Mouse (Mus musculus) adrenal gland, adult 2 months (tissue): ENCODE measurements around the gene B230307C23Rik. TPM values are rescaled to one million over a fixed set of nuclear protein-coding genes. Genes with fewer than 3 reads are reported as not detected.
"Not testable (repeated sequence)": the region's sequence is repeated elsewhere in the genome, so short reads cannot be mapped to it uniquely, and the experiment has no call there.

ENCODE experiments used
- DNase-seq: peaks from one replicate; pipeline ENCODE4 v3.0.0; 2021
- long read RNA-seq: library from polyadenylated mRNA; stranded (forward); transcript quantifications from one replicate; pipeline ENCODE4 v2.0.0, GENCODE M21; 2021
- polyA plus RNA-seq: library from polyadenylated mRNA; depleted of rRNA; stranded (reverse); fragments of >200 nt; gene quantifications from 2 replicates; pipeline ENCODE4 v1.2.3, GENCODE M21; 2012; rRNA removed
- total RNA-seq, 2 experiments: library from RNA; stranded (reverse); gene quantifications; 2 replicates each; pipeline ENCODE4 v1.2.3; 2021

The B230307C23Rik gene
- total RNA-seq = 10 to 100 TPM; 30.2 to 35.7 TPM
- polyA plus RNA-seq = 4.9 and 7.9 TPM in 2 replicates
- long read RNA-seq, partial matches to known transcripts = 1 of 11 reads
- long read RNA-seq, other reads (novel, unspliced or antisense) = 3 of 11 reads

DNA sequence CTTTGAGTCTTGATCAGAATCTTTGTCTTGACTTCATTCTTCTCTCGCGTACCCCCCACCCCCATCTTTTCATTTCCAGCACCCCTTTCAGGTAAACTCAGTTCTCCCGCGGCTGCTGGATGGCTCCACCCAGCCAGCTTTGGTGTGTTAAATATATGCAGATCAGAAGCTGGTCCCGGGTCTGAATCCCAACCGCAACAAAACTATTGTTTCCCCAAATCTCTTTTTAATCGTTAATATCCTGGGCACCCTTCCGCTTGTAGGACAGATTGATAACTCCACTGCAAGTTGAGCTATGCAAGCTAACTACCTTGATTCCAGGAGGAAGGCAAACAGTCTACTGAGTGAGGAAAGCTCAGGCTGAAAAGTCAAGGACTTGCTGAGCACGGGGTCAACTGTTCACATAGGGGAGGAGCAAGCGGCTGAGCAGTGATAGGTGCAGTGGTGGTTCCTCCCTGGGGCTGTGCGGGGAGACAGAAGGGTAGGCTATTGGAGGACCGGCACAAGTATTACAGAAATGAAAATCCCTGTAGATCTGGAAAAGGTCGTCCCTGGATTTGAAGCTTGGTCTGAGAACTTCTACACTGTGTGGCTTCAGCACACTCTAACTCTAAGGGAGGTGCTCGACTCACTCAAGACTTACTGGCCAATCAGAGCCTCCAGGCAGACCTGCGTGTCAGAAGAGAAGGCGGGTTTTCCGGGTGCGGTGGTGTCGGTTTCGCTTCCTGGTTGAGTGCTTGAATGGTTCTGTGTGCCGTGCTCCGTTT is at the start of gene B230307C23Rik:
TSS of gene B230307C23Rik (plus strand) at position 700 of the 767 bp plus-strand sequence.
- DNase-seq = peak; percentile 93

DNA sequence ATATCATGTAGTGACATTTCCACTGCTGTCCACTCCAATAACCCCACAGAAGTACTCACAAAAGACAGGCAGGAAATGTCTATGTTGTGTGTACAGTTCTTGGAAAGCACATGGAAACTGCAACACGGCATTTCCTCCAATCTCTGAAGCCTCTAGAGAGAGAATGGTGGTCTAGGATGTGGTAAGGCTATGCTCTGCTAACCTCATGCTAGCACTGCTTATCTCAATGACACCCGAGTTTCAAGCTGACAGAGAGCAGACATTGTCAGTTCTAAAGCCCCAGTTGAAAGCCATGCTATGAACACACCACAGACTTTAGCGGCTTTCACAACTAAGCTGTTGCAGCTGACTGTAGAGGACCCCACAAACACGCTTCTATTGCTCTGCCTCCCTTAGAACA is 48.3 kb upstream of the B230307C23Rik start:
- no peak for DNase-seq

DNA sequence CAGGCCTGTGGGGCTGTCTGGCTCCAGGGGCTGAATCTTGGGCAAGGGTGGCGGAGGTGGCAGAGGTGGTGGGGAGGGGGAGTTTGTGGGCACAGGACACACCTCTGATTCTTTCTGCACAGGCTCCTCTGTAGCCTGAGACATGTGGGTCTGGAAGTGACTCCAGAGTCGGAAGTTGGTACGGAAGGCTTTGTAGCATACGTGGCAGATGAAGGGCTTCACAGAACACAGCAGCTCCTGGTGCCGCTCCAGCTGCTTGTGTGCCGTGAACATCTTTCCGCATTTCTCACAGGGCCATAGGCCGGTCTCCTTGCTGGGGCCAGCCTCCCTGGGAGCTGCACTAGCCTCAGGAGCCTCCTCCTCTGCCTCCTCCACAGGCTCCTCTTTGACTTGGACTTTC is 47.1 kb upstream of the B230307C23Rik start:
- DNase-seq = no peak

DNA sequence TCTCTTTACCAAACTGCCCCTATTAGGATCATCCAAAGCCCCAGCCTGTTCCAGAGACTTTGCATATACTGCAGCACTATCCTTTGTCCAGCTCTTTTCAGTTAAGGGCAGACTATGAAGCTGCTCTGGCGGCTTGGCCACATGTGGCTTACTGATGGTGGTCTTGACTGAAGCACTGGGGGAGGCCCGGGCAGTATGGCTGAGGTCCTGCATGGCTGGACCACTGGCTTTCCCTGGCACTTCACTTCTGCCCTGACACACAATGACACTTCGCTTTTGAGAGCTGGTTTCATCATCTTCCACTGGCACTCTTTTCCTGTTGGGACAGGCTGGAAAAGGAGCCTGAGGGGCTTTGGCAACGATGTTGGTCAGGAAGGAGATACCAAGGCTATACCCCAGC is 44.7 kb upstream of the B230307C23Rik start:
- DNase-seq = no peak

DNA sequence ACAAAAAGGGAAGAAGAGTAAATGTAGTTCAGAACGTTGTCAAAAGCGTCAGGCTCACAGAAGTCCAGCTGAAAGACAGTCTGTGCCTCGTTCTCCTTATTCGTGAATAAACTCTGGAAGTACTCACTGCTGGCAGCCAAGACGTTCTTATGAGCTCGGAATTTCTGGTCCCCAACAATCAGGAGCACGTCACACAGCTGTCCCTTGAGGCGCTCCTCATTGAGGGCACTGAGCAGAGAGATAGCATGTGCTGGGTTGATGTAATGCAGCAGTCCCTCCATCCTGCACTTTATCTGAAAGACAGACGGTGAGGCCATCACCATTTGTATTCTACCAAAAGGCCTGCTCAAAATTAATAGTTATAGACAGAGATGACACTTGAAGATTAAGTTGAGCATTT is 44.3 kb upstream of the B230307C23Rik start:
- no peak for DNase-seq

DNA sequence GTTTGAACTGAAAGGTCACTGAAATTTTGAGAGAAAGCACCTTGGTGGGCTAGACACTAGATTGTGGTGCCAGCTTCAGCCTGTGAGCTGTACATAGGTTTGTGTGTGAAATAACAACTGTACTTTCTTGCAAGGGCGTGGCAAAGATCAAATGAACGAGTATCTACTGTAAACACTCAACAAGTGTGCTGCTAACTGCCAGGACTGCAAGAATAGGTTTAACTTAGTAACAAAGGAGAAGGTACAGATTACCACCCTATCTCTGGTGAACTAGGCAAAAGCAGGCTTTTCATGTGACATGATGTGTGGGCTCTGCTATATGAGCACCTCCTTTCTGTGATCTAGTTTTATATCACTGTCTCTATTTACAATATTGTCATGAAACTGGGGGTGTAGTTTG is 43.8 kb upstream of the B230307C23Rik start:
- DNase-seq = no peak

DNA sequence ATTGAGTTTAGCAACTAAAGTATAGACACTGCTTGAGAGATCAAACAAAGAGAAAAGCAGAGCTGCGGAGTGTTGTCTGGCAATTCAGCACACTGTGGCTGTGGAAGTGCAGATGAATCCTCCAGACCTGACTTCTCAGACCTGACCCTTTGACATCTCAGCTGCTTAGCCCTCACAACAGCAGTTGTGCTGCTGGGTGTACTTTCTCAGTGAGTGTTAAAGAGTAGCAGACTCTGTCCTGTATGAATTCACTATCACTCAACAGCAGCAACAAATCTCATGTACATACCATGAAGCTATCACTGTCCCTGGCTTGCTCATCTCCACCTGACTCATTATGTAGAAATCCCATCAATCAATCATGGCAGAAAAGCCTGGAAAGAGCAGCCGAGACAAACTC is 41.1 kb upstream of the B230307C23Rik start:
- DNase-seq = no peak

DNA sequence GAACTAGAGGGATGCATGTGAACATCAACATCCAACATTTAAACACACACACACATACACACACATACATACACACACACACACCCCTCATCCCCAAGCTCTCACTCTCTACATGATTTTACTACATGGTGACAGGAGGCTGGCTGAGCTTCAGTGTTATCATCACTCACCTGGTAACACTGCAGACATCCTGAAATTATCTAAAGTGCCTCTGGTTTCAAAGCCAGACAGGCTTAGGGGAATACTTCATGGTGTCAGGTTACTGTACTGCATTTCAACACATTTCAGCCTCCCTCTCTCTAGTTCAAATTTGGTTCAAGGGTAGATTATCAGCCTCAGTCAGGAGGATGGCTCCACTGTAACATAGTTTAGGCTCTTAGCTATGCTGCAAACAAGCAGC is 39.5 kb upstream of the B230307C23Rik start:
- DNase-seq = no peak

DNA sequence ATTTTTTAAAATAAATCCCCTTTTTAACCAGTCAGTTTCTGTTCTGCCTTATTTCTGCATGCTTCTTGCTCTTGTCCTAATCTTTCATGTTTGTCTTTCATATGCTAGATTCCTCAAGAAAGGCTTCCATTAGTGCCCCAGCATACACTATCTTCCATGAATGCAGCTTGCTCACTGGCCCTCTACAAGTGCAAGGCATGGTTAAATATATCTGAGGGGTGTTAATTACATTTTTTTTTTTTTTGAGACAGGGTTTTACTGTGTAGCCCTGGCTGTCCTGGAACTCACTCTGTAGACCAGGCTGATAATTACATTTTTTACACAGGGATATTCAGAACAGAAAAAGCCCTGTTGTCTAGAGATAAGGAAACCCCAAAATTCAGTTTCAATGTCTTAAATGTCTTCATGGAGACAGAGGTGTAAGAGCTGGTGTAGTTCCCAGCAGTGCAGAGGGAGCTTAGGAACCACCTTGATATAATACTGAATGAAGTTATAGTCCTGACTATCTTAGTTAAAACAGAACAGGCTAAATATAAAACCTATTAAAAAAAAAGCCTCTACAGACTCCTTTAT is 38.6 kb upstream of the B230307C23Rik start:
- DNase-seq = no peak

DNA sequence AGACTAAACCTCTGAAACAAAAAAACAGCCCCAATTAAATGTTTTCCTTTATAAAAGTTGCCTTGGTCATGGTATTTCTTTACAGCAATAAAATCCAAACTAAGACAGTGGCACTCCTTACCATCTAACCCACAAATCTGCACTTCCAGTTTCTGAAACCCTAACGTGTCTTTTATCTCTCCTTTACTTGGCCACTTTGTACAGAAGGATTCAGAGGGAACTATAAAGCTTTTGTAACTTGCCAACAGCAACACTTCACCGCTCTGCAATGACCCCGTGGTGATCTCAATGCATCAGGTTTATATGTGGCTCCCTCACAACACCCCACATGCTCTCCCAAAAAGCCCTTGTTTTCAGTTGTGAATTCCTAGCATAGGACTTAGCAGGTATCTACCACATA is 36.8 kb upstream of the B230307C23Rik start:
- no peak for DNase-seq

DNA sequence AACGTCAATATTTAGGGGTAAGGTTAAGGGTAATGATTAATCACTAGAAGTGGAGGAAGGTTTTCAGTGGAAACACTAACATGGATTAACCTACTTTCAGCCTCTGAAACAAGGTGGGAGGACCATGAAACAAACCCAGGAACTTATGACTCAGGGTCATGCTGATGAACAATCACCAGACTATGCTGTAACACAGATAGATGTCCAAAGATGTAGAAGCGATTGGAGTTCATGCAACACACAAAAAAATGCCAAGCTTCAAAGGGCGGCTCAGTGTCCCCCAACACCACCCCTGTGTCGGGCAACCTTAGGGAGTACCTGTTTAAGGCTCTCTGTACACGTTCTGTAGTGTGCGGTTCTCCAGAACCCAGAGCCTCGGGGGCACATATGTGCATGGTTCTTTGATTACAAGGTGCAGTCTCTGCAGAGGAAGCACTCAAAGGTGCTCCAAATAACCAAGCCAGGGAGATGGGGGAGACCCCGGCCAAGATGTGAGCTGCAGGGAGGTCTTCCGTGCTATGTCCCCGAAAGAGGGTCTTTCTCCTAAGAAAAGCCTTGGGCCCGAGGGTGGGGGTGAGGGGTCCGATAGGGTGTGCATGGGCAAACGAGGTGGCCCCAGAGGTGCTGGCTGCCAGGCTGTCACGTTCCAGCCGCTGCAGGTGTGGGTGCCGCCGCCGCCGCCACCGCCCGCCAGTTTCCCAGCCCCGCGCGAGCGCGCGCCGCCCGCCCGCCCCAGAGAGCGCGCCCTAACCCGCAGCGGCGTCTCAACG is 35.5 kb upstream of the B230307C23Rik start:
- peak; percentile 53 for DNase-seq

DNA sequence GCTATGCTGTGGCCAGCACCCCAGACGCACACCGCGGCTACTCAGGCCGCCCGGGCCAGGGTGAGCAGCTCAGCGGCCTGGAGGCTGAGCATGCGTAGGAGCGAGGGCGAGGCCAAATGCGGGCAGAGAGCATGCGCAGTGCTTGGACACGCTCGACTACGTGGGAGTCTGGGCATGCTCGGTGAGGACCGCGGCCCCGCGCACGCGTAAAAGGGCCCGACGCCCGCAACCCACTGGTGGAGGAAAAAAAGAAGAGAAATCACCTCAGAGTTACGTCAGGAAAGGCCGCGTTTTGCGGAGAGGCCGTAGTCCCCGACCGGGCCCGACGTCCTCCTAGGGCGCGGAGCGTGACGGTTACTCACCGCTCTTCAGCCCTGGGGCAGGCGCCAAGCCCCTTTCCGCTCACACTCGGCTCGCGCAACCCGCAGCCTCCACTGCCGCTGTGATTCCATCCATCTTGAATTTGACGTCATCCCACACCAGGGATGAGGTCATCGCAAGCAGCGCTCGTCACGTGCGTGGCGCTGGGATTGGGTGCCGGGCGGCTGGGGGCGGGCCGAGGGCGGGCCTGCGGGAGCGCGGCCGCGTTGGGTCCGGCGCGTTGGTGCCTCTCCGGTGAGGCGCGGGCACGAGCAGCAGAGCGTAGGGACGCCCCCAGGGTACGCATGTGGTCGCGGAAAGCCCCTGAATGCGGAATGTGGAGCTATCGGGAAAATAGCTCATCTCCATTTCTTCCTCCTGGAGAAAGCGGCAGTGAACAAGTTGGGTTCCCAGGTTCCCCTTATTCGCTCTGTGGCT is 34.8 kb upstream of the B230307C23Rik start, which contains the start of the genes C2cd2 and Zbtb21:
TSS of gene C2cd2 (minus strand) at position 448 of the 798 bp plus-strand sequence.
TSS of gene Zbtb21 (minus strand) at position 472 of the 798 bp plus-strand sequence.
- peak; percentile 98 for DNase-seq

DNA sequence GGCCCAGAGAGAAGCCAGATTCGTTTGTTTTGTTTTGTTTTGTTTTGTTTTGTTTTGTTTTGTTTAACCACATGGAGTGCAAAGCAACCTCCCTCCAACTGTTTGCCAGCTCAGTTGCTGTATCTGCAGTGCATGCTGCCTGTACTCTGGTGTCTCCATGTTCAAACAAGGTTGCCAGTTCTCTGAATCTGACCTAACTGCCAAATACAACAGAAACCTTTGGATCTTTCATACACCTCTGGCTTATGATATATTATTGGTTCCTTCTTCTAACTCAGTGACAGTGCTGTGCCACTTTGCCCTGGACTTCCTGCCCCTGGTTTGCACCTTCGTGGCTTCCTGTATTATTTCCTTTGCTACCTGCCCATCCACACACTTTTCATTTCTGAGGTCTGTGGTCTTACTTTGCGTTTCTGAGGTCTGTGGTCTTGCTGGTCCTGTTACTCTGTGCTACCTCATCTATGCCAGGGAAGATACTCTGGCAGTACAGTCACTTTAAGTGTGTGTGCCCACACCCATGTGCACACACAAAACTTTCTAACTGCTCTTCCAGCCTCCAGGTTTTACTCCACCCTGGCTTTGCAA is 33.1 kb upstream of the B230307C23Rik start:
- DNase-seq = no peak

DNA sequence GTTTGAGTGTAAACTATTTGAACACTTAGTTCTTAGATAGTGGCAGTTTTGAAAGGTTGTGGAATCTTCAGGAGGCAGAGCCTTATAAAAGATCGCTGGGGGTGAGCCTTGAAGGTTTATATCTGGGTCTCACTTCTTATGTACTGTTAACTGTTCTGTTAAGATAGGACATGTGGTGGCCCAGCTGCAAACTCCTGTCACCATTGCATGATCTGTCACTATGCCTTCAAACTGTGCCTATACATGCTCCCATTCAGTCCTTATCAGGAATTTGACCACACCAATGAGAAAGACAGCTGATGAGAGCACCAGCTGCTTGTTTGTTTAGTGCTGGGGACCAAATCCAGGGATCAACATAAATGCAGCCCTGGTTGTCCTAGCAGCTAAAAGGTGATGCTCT is 19.8 kb upstream of the B230307C23Rik start:
- DNase-seq = no peak

DNA sequence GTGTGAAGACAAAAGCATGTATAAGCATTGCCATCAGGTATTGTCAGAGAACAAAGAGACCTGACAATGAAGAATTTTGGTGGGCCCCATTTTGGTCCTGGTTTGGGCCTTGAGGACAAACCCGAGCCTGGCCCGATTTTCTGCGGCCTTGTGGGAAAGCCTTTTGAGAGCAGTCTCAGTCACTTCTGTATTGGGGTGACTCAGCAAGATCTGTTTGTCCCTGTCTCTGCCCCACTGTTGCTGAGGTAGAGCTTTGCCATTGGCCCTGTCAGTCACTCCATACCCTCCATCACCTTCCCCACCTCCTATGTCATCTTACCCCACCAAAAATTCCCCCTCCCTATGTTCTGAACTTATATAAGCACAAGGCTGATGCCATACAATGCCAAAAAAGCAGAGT is 19.4 kb upstream of the B230307C23Rik start:
- no peak for DNase-seq

DNA sequence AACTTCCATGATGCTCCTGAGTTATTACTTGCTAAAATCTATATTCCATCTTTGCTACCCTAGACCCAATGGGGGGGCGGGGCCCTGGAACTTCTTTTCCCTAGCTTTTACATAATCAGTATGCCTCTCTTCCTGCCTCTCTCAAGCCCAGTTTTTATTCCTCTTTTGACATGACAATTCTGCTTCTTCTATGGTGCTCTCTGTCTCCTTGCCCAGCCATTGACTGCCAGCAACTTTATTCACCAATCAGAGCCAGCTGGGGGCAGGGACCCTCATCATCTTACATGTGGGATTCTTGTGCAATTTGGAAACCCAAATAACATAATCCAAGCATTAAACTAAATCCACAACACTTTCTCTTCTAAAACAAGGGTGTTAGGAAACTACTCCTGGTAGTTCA is 15.8 kb upstream of the B230307C23Rik start:
- DNase-seq = no peak

DNA sequence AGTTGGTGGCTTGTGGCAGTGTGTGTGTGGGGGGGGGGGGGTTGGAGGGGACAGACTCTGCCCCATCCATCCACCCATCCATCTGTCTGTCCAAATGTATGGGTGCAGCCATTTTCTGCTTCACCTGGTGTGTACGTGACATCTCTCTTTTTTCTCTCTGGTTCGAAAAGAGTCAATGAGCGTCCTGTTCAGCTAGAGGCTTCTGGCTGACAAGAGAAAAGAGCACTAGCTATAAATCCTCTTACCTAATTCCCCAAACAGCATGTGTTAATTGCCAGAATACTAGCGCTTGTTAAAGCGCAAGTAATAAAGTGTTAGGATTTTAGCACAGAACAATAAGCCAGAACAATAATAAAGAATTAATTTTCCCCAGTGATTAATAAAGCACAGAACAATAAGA is 12.5 kb upstream of the B230307C23Rik start:
- no peak for DNase-seq

DNA sequence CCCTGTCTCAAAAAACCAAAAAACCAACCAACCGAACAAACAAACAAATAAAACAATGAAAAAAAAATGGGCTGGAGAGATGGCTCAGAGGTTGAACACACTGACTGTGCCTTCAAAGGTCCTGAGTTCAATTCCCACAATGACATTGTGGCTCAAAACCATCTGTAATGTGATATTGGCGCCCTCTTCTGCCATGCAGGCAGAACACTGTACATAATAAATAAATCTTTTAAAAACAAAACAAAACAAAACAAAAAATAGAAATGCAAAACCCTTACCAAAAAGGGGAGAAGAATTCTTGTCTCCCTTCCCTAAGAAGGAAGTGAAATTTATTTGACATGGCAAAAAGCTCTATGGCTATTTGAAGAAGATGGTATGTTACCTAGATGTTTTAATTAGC is 5.6 kb upstream of the B230307C23Rik start:
- no peak for DNase-seq

DNA sequence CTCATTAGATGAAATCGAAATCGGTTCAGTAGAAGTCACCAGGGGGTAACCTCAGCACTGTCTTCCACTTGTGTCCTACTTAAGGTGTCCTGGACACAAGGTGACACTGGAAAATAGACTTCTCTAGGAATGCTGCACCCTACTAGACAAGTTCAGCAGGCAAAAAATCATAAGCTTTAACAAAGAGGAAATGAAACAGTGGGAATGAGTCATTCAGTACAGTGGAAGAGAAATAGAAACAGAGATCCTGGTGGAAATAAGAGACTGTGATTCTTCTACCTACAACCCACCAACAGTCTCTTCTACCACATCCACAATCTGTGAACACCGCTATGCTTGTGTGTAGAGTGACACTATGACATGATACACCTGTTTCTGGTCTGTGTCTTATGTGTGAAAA is 4.6 kb upstream of the B230307C23Rik start:
- DNase-seq = not testable (repeated sequence)

DNA sequence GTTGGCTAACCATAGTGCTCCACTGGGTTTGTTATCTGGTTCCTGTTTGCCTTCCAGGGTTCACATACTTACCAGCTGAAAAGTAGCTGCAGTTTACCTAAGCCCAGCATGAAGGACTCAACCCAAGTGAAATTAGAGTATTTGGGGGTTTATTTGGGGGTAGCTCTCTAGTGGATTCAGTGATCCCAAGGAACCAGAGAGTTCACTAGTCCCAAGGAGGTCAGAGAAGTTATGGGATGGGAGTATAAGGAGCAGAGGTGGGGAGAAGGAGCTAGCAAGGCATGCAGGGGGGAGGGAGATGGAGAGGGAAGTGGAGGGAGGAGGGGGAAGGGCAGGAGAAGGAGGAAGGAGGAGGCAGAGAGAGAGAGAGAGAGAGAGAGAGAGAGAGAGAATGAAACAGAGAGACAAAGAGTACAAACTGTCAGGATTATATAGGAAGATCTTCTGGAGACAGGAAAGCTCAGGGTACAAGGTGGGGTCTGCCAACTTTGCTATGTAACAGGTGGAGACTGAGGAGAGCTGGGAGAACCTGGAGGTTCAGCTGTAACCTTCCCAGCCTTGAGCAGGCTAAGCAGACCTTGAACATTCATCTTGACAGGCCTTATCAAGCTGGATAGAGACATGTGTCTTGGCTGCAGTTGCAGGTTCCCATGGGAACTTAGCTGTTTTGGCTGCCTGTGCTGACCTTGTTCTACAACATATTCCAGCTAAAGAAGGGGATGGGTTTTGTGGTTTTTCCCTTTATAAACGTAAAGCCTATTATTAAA is 1.1 kb upstream of the B230307C23Rik start:
- DNase-seq = peak; percentile 84

DNA sequence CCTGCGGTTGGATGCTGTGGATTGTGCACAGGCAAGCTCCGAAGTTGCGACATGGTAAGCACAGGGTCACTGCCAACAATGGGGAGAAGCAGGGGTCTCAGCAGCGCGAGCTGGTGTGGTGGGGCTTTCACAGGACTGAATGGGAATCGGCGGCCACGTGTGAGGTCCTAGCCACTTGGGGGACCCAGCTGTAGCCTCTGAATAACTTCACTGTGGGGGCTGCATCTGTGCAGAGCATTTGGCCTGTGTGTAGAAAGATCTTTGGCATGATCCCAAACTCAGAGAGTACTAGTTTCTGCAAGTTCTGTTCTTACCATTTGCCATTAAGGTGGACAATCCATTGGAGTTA is 242 bp downstream of the B230307C23Rik start:
- not testable (repeated sequence) for DNase-seq
